Mouse (Mus musculus): ENCODE data around the gene 6030445D17Rik.

DNA sequence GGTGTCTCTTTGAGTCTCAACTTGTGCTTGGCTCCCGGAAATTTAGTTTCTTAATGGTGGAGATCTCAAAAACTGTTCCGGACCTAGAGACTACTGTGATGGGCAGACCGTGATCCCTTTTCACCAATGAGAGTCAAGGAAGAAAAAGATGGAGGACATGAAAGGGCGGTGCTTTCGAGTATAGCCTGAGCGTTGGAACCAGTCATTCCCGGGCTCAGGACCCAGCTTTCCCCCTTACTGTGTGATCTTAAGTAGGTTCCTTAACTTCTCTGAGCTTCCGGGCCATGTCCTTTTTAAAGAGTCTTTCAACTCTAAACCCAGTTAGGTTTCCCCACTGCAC, 759 bp downstream of the 6030445D17Rik start:
- no peak for TF ChIP-seq CTCF (IDR thresholded peaks at IDR 0.05; ENCODE audit: insufficient read depth, low read length)
- TF ChIP-seq POLR2A (IDR thresholded peaks at IDR 0.05; ENCODE audit: borderline replicate concordance, extremely low read depth, low read depth, low read length): no peak

Data from lung, adult 2 months (tissue).